Comparison of ENCODE assay signal across 8 mouse cellular contexts in genomic region chr6:92090497-92090896, GRCm38 (mm10). TPM values are rescaled to one million over a fixed set of nuclear protein-coding genes. Genes with fewer than 3 reads are reported as not detected.
DNase-seq lines count a peak whose midpoint lies in the region; ATAC-seq and TF ChIP-seq lines count a peak whose summit lies in the region.

No protein-coding gene starts in this region.

- peak overlapping the region; percentile 98 for H3K9ac ChIP-seq in midbrain, embryonic 11.5 days (ENCODE audit: low read length)

- no peaks in the 10 kb centered on the region for H3K27me3 ChIP-seq in kidney, adult 2 months (replicated peaks; ENCODE audit: control insufficient read depth, insufficient read depth, low read length)
- H3K27me3 ChIP-seq in hindbrain, embryonic 10.5 days (ENCODE audit: insufficient read depth, poor library complexity, severe bottlenecking): no peaks in the 10 kb centered on the region
- H3K27me3 ChIP-seq in midbrain, embryonic 11.5 days (ENCODE audit: control insufficient read depth, insufficient read depth, low read length): no peaks in the 10 kb centered on the region

- peak overlapping the region; percentile 75 for H3K27ac ChIP-seq in kidney, adult 2 months (ENCODE audit: insufficient read depth, low read depth, low read length)
- H3K27ac ChIP-seq in hindbrain, embryonic 10.5 days: peak overlapping the region; percentile 99
- H3K27ac ChIP-seq in midbrain, embryonic 11.5 days (ENCODE audit: low read depth, low read length): peak overlapping the region; percentile 99

- TF ChIP-seq CTCF in kidney, adult 2 months (conservative IDR thresholded peaks at IDR 0.05; ENCODE audit: insufficient read depth, insufficient read length, low read depth, low read length): no peak

- H3K4me3 ChIP-seq in kidney, adult 2 months (ENCODE audit: insufficient read depth, low read depth, low read length): peak overlapping the region; percentile 95
- H3K4me3 ChIP-seq in hindbrain, embryonic 10.5 days: peak overlapping the region; percentile 88
- H3K4me3 ChIP-seq in midbrain, embryonic 11.5 days (ENCODE audit: low read depth, low read length): peak overlapping the region; percentile 99

- no peak for TF ChIP-seq POLR2A in kidney, adult 2 months (IDR thresholded peaks at IDR 0.05; ENCODE audit: low read depth, low read length)

- H3K4me1 ChIP-seq in kidney, adult 2 months (ENCODE audit: control insufficient read depth, insufficient read depth, low read length): peaks cover 15% of the 10 kb centered on the region; the same call in 1 of the 2 replicates
- peaks cover 38% of the 10 kb centered on the region for H3K4me1 ChIP-seq in hindbrain, embryonic 10.5 days (replicated peaks)
- H3K4me1 ChIP-seq in midbrain, embryonic 11.5 days (ENCODE audit: control insufficient read depth, insufficient read depth, low read length): peaks cover 19% of the 10 kb centered on the region

- 3% methylated on average over 4 of the region's 4 CpGs for WGBS in kidney, adult 2 months
- 7% methylated on average over 4 of the region's 4 CpGs for WGBS in hindbrain, embryonic 10.5 days
- WGBS in midbrain, embryonic 11.5 days: under 1% methylated on average over 4 of the region's 4 CpGs

- no peak for DNase-seq in kidney, adult 2 months
- no peak for DNase-seq in kidney, adult 18-20 months
- DNase-seq in MN1 (ENCODE audit: low spot score): peak; percentile 35
- DNase-seq in hindbrain, embryonic 10.5 days (ENCODE audit: low spot score): no peak
- DNase-seq in midbrain, embryonic 11.5 days (ENCODE audit: low spot score, missing footprints): peak; percentile 84
- no peak for DNase-seq in urinary bladder, postnatal 25 days (ENCODE audit: low spot score)
- DNase-seq in kidney, postnatal 10 days: no peak
- DNase-seq in cerebellum, postnatal 25 days: no peak

- H3K36me3 ChIP-seq in kidney, adult 2 months (ENCODE audit: control insufficient read depth, insufficient read depth, low read length): no peaks in the 10 kb centered on the region
- H3K36me3 ChIP-seq in hindbrain, embryonic 10.5 days: no peaks in the 10 kb centered on the region
- no peaks in the 10 kb centered on the region for H3K36me3 ChIP-seq in midbrain, embryonic 11.5 days (ENCODE audit: control insufficient read depth, insufficient read depth, low read length)

- no peaks in the 10 kb centered on the region for H3K9me3 ChIP-seq in hindbrain, embryonic 10.5 days
- no peaks in the 10 kb centered on the region for H3K9me3 ChIP-seq in midbrain, embryonic 11.5 days (ENCODE audit: control insufficient read depth, low read length)

- H3K4me2 ChIP-seq in midbrain, embryonic 11.5 days: peak overlapping the region; percentile 74

- no peak for ATAC-seq in midbrain, embryonic 11.5 days (ENCODE audit: low FRiP score)

RNA-seq across cellular contexts. Expression of gene Nr2c2, which starts 0.7 kb away (rescaled TPM):
- polyA plus RNA-seq in kidney, adult 2 months (2012; rRNA removed): 14.5 and 15.5 TPM in 2 replicates
- 14.6 and 16.8 TPM in 2 replicates for polyA plus RNA-seq in hindbrain, embryonic 10.5 days (2016; fragmentation: Nextera tagmentation; extraction: Ambion mirVana)
- 20.0 and 20.4 TPM in 2 replicates for polyA plus RNA-seq in midbrain, embryonic 11.5 days (2014; fragmentation: Nextera tagmentation; extraction: Ambion mirVana)

Comparison
In these comparisons a context has a peak if more than half of its experiments do, and no peak if none do; other contexts are left out.
1. DNase-seq: peak in MN1 (single experiment) and midbrain, embryonic 11.5 days (single experiment); none in kidney, adult 2 months (single experiment), kidney, adult 18-20 months (single experiment), hindbrain, embryonic 10.5 days (single experiment), urinary bladder, postnatal 25 days (single experiment), kidney, postnatal 10 days (single experiment) and cerebellum, postnatal 25 days (0 of 2).
2. Peak in every context shown above with its lines, with median percentiles within 50 percentile points of each other: H3K27ac ChIP-seq and H3K4me3 ChIP-seq.